Mouse (Mus musculus): ENCODE results near the gene Cdv3. TPM values are rescaled to one million over a fixed set of nuclear protein-coding genes. Genes with fewer than 3 reads are reported as not detected.

Cdv3 gene
- polyA plus RNA-seq, 1 experiment from 2014 or later, result 60.4 TPM

DNA sequence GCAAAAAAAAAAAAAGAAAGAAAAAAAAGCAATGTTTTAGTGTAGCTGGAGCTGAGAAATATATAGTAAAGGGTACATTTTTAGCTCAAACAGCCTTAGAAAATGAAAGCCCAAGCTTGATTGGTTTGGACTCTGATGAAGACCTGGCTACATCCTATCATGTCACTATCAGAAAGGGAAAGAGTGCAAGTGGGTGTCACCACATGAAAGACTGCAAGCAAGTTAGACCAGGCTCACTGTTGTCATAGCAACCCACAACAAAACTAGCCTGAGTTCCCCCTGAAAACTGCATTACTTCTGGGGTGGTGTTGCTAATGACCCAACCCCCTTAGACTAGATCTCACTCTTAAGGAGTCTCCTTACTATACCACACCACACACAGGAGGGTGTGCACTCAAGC is 28.7 kb downstream of the Cdv3 start:
- no peaks in the 10 kb centered on the region for H3K9me3 ChIP-seq (replicated peaks)
- no peak overlapping the region for H3K4me2 ChIP-seq
- no peak overlapping the region for H3K9ac ChIP-seq
- ATAC-seq (ENCODE audit: low read depth), result no peak
- H3K4me1 ChIP-seq (replicated peaks), result no peaks in the 10 kb centered on the region
- H3K27me3 ChIP-seq, result no peaks in the 10 kb centered on the region
- H3K4me3 ChIP-seq (replicated peaks), result no peak overlapping the region
- peaks cover 94% of the 10 kb centered on the region for H3K36me3 ChIP-seq
- H3K27ac ChIP-seq, result no peak overlapping the region
- DNase-seq, result no peak

DNA sequence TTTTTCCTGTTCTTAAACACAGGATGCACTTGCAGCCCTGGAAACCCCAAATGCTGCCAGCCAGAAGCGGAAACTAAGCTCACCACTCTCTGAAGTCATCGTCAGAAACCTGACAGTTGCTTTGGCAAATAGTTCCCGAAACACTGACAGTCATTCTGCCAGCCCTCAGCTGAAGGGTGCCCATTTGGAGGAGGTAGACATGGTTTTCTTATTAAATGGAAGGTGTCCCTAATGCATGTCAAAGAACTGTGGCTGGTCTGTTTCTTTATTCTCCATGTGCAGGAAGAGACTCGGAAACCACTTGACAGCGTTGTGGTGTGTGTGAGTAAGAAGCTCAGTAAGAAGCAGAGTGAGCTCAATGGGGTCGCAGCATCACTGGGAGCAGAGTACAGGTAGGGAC is 33.0 kb downstream of the Cdv3 start:
- H3K36me3 ChIP-seq, result peaks cover 95% of the 10 kb centered on the region
- ATAC-seq (ENCODE audit: low read depth), result no peak
- H3K4me2 ChIP-seq, result no peak overlapping the region
- DNase-seq, result no peak
- H3K27me3 ChIP-seq, result no peaks in the 10 kb centered on the region
- H3K27ac ChIP-seq, result no peak overlapping the region
- H3K4me3 ChIP-seq (replicated peaks), result no peak overlapping the region
- WGBS (ENCODE audit: insufficient replicate concordance), result 75% methylated on average over 6 of the region's 6 CpGs
- no peaks in the 10 kb centered on the region for H3K9me3 ChIP-seq (replicated peaks)
- 0 out of 2 replicates have a peak, but pooled peaks cover 1% of the 10 kb centered on the region for H3K4me1 ChIP-seq (replicated peaks)
- no peak overlapping the region for H3K9ac ChIP-seq

DNA sequence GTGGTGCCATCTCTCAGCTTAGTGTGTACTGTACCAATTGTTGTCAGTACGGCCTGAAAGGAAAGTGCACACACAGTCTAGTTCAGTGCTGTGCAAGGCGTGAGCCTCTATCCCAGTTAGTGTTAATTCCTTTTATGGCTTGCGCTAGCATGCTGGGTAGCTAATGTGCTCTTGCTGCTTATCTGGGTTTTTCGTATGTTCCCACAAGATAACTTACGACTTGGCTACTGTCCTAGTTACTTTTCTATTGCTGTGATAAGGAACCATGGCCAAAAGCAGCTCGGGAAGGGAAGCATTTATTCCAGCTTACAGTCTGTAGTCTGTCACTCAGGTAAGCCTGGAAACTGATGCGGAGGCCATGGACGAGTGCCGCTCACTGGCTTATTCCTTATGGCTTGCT is 39.2 kb downstream of the Cdv3 start:
- H3K4me2 ChIP-seq, result peak overlapping the region; percentile 57
- ATAC-seq (ENCODE audit: low read depth), result peak; percentile 99
- H3K27me3 ChIP-seq, result no peaks in the 10 kb centered on the region
- peak overlapping the region; percentile 11; the same call in 1 of the 2 replicates for H3K4me3 ChIP-seq (replicated peaks)
- peak overlapping the region; percentile 53 for H3K9ac ChIP-seq
- peaks cover 27% of the 10 kb centered on the region for H3K4me1 ChIP-seq (replicated peaks)
- peaks cover 95% of the 10 kb centered on the region for H3K36me3 ChIP-seq
- 36% methylated on average over 9 of the region's 9 CpGs for WGBS (ENCODE audit: insufficient replicate concordance)
- H3K27ac ChIP-seq, result peak overlapping the region; percentile 87
- H3K9me3 ChIP-seq (replicated peaks), result no peaks in the 10 kb centered on the region
- peak; percentile 62 for DNase-seq

DNA sequence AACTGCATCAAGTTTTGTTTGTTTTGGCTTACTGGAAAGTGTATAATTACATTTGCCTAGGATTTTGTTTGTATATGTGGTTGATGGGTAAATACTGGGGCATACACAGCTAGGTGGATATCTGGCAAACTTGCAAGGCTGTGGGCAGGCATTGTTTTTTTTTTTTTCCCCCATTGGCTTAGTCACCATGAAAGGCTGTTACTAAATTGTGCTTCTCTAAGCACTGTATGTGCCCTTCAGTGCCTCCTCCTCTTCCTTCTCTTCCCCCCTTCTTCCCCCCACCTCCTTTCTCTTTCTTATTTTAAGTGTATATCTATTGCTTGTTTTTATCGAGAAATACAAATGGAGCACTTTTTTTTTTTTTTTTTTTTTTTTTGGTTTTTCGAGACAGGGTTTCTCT is 41.0 kb downstream of the Cdv3 start:
- H3K9me3 ChIP-seq (replicated peaks), result no peaks in the 10 kb centered on the region
- 85% methylated on average over 1 of the region's 2 CpGs for WGBS (ENCODE audit: insufficient replicate concordance)
- no peak overlapping the region for H3K9ac ChIP-seq
- no peak for DNase-seq
- H3K36me3 ChIP-seq, result peaks cover 97% of the 10 kb centered on the region
- H3K4me3 ChIP-seq (replicated peaks), result no peak overlapping the region
- no peak overlapping the region for H3K4me2 ChIP-seq
- ATAC-seq (ENCODE audit: low read depth), result no peak
- no peak overlapping the region for H3K27ac ChIP-seq
- no peaks in the 10 kb centered on the region for H3K27me3 ChIP-seq
- H3K4me1 ChIP-seq (replicated peaks), result peaks cover 27% of the 10 kb centered on the region

DNA sequence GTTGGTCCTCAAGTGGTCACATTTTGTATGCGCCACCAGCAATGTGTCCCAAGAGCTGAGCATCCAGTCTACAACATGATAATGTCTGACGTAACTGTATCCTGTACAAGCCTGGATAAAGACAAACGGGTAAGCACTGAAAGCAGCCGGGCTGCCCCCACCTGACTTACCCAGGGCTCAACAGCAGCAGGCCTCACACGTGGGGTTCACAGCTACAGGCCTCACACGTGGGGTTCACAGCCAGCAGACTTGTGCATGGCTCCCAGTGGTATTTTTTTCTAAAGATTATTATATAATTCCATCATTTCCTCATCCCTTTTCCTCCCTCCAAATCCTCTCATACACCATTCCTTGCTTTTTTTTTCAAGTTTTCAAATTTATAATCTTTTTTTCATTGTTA is 55.8 kb downstream of the Cdv3 start:
- Histone ChIP-seq H3K4me1 (replicated peaks) (peaks cover 32% of the 10 kb centered on the region), H3K36me3 (peaks cover 73% of the 10 kb centered on the region)
- no peak for ATAC-seq (ENCODE audit: low read depth)

DNA sequence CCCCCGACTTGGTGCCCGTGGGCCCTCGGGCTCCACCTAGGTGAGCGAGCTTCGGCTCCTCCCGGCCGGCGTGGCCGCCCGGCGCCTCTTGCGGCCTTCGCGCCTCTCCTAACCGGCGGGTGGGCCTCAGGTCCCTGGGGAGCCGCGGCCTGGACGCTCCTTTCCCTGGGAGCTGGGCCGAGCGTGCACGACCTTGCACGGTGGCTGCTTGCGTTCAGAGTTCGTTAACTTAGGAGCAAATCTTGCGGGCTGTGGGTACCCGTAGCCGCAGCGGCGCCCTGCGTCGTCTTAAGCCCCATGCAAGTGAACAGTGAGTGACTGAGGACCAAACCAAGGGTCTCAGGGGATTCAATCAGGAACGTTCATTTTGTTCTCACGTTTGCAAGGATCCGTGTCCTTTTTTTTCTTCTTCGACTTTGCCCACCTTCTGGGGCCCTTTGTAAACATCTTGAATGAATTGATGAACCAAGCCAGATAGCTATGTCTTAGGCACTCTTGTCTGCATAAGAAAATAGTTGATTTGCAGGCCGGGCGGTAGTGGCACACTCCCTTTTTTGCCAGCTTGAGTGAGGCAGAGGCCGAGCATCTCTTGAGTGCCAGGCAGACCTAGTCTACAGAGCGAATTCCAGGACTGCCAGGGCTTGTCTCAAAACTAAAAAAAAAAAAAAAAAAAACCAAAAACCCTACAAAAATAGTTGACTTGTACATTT is 60.2 kb downstream of the Cdv3 start:
- peak overlapping the region; percentile 89 for H3K27ac ChIP-seq
- under 1% methylated on average over 40 of the region's 40 CpGs for WGBS (ENCODE audit: insufficient replicate concordance)
- DNase-seq, result no peak
- peak; percentile 76 for ATAC-seq (ENCODE audit: low read depth)
- H3K4me1 ChIP-seq (replicated peaks), result peaks cover 64% of the 10 kb centered on the region
- H3K27me3 ChIP-seq, result no peaks in the 10 kb centered on the region
- peaks cover 37% of the 10 kb centered on the region for H3K36me3 ChIP-seq
- H3K9me3 ChIP-seq (replicated peaks), result no peaks in the 10 kb centered on the region
- peak overlapping the region; percentile 91 for H3K9ac ChIP-seq
- peak overlapping the region; percentile 83 for H3K4me3 ChIP-seq (replicated peaks)
- H3K4me2 ChIP-seq, result peak overlapping the region; percentile 83

More for the DNA sequence above, 55.8 kb downstream of the Cdv3 start:
- DNase-seq, result no peak
- Histone ChIP-seq H3K9me3 (replicated peaks) (no peaks in the 10 kb centered on the region), H3K4me2 (no peak overlapping the region), H3K9ac (no peak overlapping the region), H3K4me3 (replicated peaks) (no peak overlapping the region), H3K27me3 (no peaks in the 10 kb centered on the region), H3K27ac (no peak overlapping the region)
- WGBS (ENCODE audit: insufficient replicate concordance), result 85% methylated on average over 6 of the region's 6 CpGs

DNA sequence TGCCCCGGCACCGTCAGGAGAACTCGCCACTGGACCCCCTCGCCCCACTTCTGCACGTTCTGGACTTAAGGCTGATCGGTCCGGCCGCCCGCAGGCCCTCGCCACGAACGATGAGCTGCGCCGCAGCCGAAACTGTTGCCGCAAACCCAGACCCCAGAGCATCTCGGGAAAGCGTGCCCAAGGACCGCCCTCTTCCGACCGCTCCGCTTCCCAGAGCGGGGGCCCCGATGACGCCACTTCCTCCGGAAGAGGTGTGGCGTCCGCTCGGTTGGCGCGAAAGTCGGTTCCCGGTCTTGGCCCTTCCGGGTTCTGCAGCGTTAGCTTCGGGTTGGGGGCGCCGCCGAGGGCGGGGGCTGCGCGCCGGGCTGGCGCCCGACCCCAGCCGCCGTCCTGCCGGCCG is 60.7 kb downstream of the Cdv3 start, which contains the start of the genes 1300017J02Rik and Topbp1:
Gene 1300017J02Rik, minus strand, starts transcription at position 156 of the 400 bp plus-strand sequence.
Gene Topbp1, plus strand, starts transcription at position 289 of the 400 bp plus-strand sequence.
- ATAC-seq (ENCODE audit: low read depth), result peak; percentile 95
- peak within 1 kb of the TSS; percentile 91 for H3K9ac ChIP-seq
- H3K4me1 ChIP-seq (replicated peaks), result peaks cover 64% of the 10 kb centered on the region
- no peaks in the 10 kb centered on the region for H3K9me3 ChIP-seq (replicated peaks)
- H3K27ac ChIP-seq, result peak within 1 kb of the TSS; percentile 89
- H3K36me3 ChIP-seq, result peaks cover 33% of the 10 kb centered on the region
- H3K4me2 ChIP-seq, result peak within 1 kb of the TSS; percentile 83
- H3K4me3 ChIP-seq (replicated peaks), result peak within 1 kb of the TSS; percentile 83
- under 1% methylated on average over 49 of the region's 49 CpGs for WGBS (ENCODE audit: insufficient replicate concordance)
- DNase-seq, result peak; percentile 91
- H3K27me3 ChIP-seq, result no peaks in the 10 kb centered on the region

Other genes with a start within 250 kb of the Cdv3 start
- 23.1 and 23.5 TPM in 2 replicates for gene Srprb, start 163.7 kb downstream of the Cdv3 start, polyA plus RNA-seq (2015; fragmentation: Nextera tagmentation; extraction: Ambion mirVana)
- gene Gm20425, start 135.5 kb downstream of the Cdv3 start, polyA plus RNA-seq (2015; fragmentation: Nextera tagmentation; extraction: Ambion mirVana), result 3.5 and 9.4 TPM in 2 replicates
- 3,275 and 3,335 TPM in 2 replicates for gene Trf, start 135.4 kb downstream of the Cdv3 start, polyA plus RNA-seq (2015; fragmentation: Nextera tagmentation; extraction: Ambion mirVana)
- gene 1300017J02Rik, start 60.8 kb downstream of the Cdv3 start, polyA plus RNA-seq (2015; fragmentation: Nextera tagmentation; extraction: Ambion mirVana), result 40.7 and 41.2 TPM in 2 replicates
- 44.7 and 52.7 TPM in 2 replicates for gene Topbp1, start 60.6 kb downstream of the Cdv3 start, polyA plus RNA-seq (2015; fragmentation: Nextera tagmentation; extraction: Ambion mirVana)
- gene Bfsp2, start 114.6 kb upstream of the Cdv3 start, polyA plus RNA-seq (2015; fragmentation: Nextera tagmentation; extraction: Ambion mirVana), result 0.57 and 0.65 TPM in 2 replicates

Data from liver, embryonic 13.5 days (tissue).